Mouse (Mus musculus) thymus, adult 18-20 months (tissue): ENCODE results near the gene Bbof1.

ENCODE experiments used
- DNase-seq, 2 experiments: peaks; one replicate each; pipeline ENCODE4 v3.0.0; 2022; ENCODE audit warnings: mixed read lengths in 2 of 2

Bbof1 gene

GRCm38 (mm10) chr12:84481251-84481650 is 72.4 kb downstream of the Bbof1 start:
- DNase-seq, result no peak

- no peak for DNase-seq
Observed at GRCm38 (mm10) chr12:84482778-84483585, 74.1 kb downstream of the Bbof1 start.

GRCm38 (mm10) chr12:84487324-84488056 is 78.6 kb downstream of the Bbof1 start:
- DNase-seq, result no peak
